Mouse (Mus musculus) heart, postnatal 25 days (tissue): ENCODE results near the gene Vmn1r159. TPM values are rescaled to one million over a fixed set of nuclear protein-coding genes. Genes with fewer than 3 reads are reported as not detected.
"Not testable (repeated sequence)": the region's sequence is repeated elsewhere in the genome, so short reads cannot be mapped to it uniquely, and the experiment has no call there.

Experiments used
- DNase-seq: peaks from one replicate; pipeline ENCODE4 v3.0.0; 2022; ENCODE audit warnings: low spot score
- intact Hi-C: fragments of 180-260 bp; cut with DNase I; formaldehyde crosslinking; loops from one replicate; pipeline ENCODE4 v1.15.1; 2025
- total RNA-seq, 2 experiments: library from RNA; stranded (reverse); gene quantifications; 2 replicates each; pipeline ENCODE4 v1.2.3; 2021

The Vmn1r159 gene
- total RNA-seq = not detected

DNA sequence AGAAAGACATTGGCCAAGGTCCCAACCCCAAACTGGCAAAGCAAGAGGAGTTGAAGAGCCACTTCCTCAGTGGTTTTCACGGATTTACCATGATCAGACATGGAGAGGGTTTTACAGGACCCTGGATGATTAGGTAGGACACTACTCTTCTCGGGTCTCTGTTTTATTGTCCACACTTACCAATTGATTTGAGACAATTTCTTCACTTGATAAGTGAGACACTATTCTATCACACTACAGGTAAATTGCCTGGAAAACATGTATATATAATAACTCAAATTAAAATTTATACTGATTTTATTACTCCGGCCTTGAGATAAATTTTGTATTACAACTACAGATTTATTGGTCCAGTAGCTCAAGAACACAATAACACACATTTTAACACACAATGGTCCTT lies at the start of gene Vmn1r159:
TSS of gene Vmn1r159 (minus strand) at position 101 of the 400 bp plus-strand sequence.
- DNase-seq, intact Hi-C loops: not testable (repeated sequence)

DNA sequence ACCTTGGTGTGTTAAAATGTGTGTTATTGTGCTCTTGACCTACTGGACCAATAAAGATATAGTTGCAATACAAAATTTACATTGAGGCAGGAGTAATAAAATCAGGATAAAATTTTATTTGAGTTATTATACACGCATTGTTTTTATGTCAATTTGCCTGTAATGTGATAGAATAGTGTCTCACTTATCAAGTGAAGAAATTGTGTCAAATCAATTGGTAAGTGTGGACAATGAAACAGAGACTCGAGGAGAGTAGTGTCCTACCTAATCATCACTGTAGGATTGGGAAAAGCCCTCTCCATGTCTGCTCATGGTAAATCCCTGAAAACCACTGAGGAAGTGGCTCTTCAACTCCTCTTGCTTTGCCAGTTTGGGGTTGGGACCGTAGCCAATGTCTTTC lies 27.5 kb upstream of the Vmn1r159 start, which contains the start of gene Vmn1r160:
TSS of gene Vmn1r160 (plus strand) at position 301 of the 400 bp plus-strand sequence.
- intact Hi-C loops = not testable (repeated sequence)

More for the DNA sequence above, 27.5 kb upstream of the Vmn1r159 start, which contains the start of gene Vmn1r160:
- not testable (repeated sequence) for DNase-seq

Other genes starting within 250 kb of the Vmn1r159 start
- gene Vmn1r155, start 185.6 kb downstream of the Vmn1r159 start, total RNA-seq = not detected
- not detected for gene Gm8693, start 151.3 kb downstream of the Vmn1r159 start, total RNA-seq
- not detected for gene Gm4567, start 123.9 kb downstream of the Vmn1r159 start, total RNA-seq
- gene Vmn1r157, start 81.9 kb downstream of the Vmn1r159 start, total RNA-seq = not detected
- not detected for gene Vmn1r158, start 52.8 kb downstream of the Vmn1r159 start, total RNA-seq
- not detected for gene Vmn1r160, start 27.6 kb upstream of the Vmn1r159 start, total RNA-seq
- not detected for gene Gm4214, start 141.1 kb upstream of the Vmn1r159 start, total RNA-seq
- not detected for gene Gm4216, start 176.3 kb upstream of the Vmn1r159 start, total RNA-seq
- gene Vmn1r163, start 211.9 kb upstream of the Vmn1r159 start, total RNA-seq = not detected
- not detected for gene Gm8720, start 223.9 kb upstream of the Vmn1r159 start, total RNA-seq